Mouse (Mus musculus): ENCODE measurements around the gene Ssr3. TPM values are rescaled to one million over a fixed set of nuclear protein-coding genes. Genes with fewer than 3 reads are reported as not detected.

Ssr3 gene
- polyA plus RNA-seq, 1 experiment from 2014 or later, result 327 TPM

DNA sequence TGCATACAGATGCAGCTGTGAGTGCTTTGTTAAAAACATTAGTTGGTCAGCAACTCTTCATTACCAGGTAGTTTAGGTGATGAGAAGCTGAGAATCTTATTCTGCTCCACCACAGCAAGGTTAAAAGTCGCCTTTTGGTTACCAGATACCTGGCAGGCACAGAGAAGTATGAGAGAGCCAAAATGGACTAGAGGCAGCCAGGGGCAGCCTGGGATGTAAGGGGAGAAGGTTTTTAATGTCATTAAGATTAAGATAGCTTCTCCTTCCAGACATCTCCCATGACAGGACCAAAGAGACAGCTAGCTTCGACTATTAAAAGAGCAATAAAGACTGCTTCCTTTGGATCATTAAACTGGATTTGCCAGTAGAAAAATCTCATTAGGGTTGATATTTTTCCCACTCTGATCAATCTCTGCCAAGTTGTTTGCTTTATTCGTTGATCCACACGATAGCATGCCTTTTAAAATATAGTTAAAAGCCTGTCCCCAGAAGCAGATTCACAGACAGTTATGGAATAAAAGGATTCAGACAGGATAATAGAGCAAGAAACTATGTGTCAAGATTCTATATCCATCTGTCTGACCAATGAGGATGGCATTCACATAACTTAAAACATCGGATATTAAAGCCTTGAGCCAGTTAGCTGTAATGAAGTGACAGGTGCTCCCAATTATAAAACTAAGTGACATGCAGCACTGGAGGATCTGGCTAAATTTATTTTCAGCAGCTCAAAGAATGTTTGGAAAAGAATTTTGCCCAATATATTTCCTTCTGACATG lies 52.1 kb downstream of the Ssr3 start:
- no peak overlapping the region for H3K9ac ChIP-seq (ENCODE audit: low read length)

DNA sequence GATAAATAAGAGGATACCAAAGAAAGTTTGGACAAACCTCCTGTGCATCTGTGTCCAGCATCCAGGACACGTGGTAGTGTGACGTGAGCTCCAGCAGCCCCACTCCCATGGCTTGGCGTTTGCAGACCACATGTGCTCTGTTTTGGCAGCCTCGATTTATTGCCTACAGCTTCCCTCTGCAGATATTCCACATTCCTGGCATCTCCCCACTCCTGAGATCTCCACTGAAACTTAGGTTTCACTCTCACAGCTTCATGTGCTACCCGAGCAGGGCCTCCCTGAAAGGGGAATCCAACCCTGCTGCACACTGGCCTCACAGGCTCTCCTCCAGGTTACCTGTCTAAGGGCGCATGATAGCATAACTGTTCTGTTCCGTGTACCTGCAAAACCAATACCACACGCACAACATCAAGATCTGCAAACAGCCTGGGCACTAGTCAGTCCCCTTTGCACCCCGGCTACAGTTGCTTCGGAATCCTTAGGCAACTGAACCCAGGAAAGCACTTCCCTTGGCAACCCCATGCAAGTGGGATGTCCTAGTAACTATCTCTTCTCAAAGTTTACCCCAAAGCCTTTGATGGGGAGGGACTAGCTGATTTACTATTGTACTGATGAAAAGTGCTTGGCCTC lies 54.5 kb downstream of the Ssr3 start:
- no peak overlapping the region for H3K9ac ChIP-seq (ENCODE audit: low read length)
- no peak overlapping the region for H3K27ac ChIP-seq (ENCODE audit: low read length)
- no peak overlapping the region for H3K4me2 ChIP-seq (ENCODE audit: low read depth, low read length)
- H3K4me3 ChIP-seq (replicated peaks; ENCODE audit: low read length), result no peak overlapping the region
- no peaks in the 10 kb centered on the region for H3K27me3 ChIP-seq (ENCODE audit: control insufficient read depth, insufficient read depth, low read length)
- no peaks in the 10 kb centered on the region for H3K36me3 ChIP-seq (ENCODE audit: control insufficient read depth, insufficient read depth, low read length)
- no peaks in the 10 kb centered on the region for H3K4me1 ChIP-seq (ENCODE audit: control insufficient read depth, insufficient read depth, low read length)
- ATAC-seq (ENCODE audit: insufficient read depth, low FRiP score), result peak; percentile 64; the same call in 1 of the 2 replicates
- H3K9me3 ChIP-seq (replicated peaks; ENCODE audit: control insufficient read depth, low read length), result no peaks in the 10 kb centered on the region
- 62% methylated on average over 10 of the region's 10 CpGs for WGBS

More for the DNA sequence above, 52.1 kb downstream of the Ssr3 start:
- Histone ChIP-seq H3K9me3 (replicated peaks; ENCODE audit: control insufficient read depth, low read length) (no peaks in the 10 kb centered on the region), H3K4me3 (replicated peaks; ENCODE audit: low read length) (no peak overlapping the region), H3K36me3 (ENCODE audit: control insufficient read depth, insufficient read depth, low read length) (no peaks in the 10 kb centered on the region), H3K27me3 (ENCODE audit: control insufficient read depth, insufficient read depth, low read length) (no peaks in the 10 kb centered on the region), H3K4me2 (ENCODE audit: low read depth, low read length) (no peak overlapping the region), H3K4me1 (ENCODE audit: control insufficient read depth, insufficient read depth, low read length) (no peaks in the 10 kb centered on the region), H3K27ac (ENCODE audit: low read length) (no peak overlapping the region)
- WGBS, result 61% methylated on average over 5 of the region's 5 CpGs
- no peak for ATAC-seq (ENCODE audit: insufficient read depth, low FRiP score)

Other genes starting within 250 kb of the Ssr3 start
- gene Tiparp, start 135.8 kb upstream of the Ssr3 start, polyA plus RNA-seq (2015; fragmentation: Nextera tagmentation; extraction: Ambion mirVana), result 38.0 and 38.6 TPM in 2 replicates